Mouse (Mus musculus) thymus, adult 2 months (tissue): ENCODE measurements around the gene Stk25. TPM values are rescaled to one million over a fixed set of nuclear protein-coding genes. Genes with fewer than 3 reads are reported as not detected.

Source experiments
- DNase-seq: peaks from one replicate; pipeline ENCODE4 v3.0.0; 2021
- H3K27ac ChIP-seq: fragments of 200-500 bp; 2 replicates; pipeline ENCODE4 v1.5.1; 2012; ENCODE audit warnings: low read length, control low read depth; ENCODE audit not compliant: control insufficient read depth, insufficient read depth
- H3K27me3 ChIP-seq: fragments of 200-500 bp; 2 replicates; pipeline ENCODE4 v1.6.1; 2012; ENCODE audit warnings: mild to moderate bottlenecking, low read length, moderate library complexity, mixed read lengths; ENCODE audit not compliant: control insufficient read depth, insufficient read depth
- H3K36me3 ChIP-seq: fragments of 200-500 bp; 2 replicates; pipeline ENCODE4 v1.6.1; 2012; ENCODE audit warnings: mild to moderate bottlenecking, low read length, moderate library complexity; ENCODE audit not compliant: control insufficient read depth, insufficient read depth
- H3K4me1 ChIP-seq: fragments of 200-500 bp; replicated peaks from 2 replicates; pipeline ENCODE4 v1.6.1; 2012; ENCODE audit warnings: low read length; ENCODE audit not compliant: control insufficient read depth, insufficient read depth
- H3K4me3 ChIP-seq: fragments of 200-500 bp; 2 replicates; pipeline ENCODE4 v1.5.1; 2012; ENCODE audit warnings: mild to moderate bottlenecking, low read length, control low read depth, moderate library complexity; ENCODE audit not compliant: control insufficient read depth, insufficient read depth
- CTCF ChIP-seq: fragments of 200-500 bp; IDR thresholded peaks from 2 replicates; pipeline ENCODE4 v1.5.1; 2012; ENCODE audit warnings: mild to moderate bottlenecking, control low read depth, low read length, moderate library complexity, borderline replicate concordance; ENCODE audit not compliant: control insufficient read depth, poor library complexity, insufficient read depth; ENCODE audit errors: extremely low read depth
- POLR2A ChIP-seq: fragments of 200-500 bp; IDR thresholded peaks from 2 replicates; pipeline ENCODE4 v1.6.1; 2012; ENCODE audit warnings: mild to moderate bottlenecking, low read length, control low read depth, moderate library complexity; ENCODE audit not compliant: control insufficient read depth, poor library complexity, insufficient read depth; ENCODE audit errors: extremely low read depth
- WGBS: fragments of 180-500 bp; shearing (Covaris S2); methylation state at CpG from one replicate; pipeline ENCODE4 v1.1.7; 2018; 5-methylcytosine and 5-hydroxymethylcytosine counted together
- polyA plus RNA-seq: library from polyadenylated mRNA; depleted of rRNA; stranded (reverse); fragments of >200 nt; gene quantifications from 2 replicates; pipeline ENCODE4 v1.2.3, GENCODE M21; 2012

The Stk25 gene
- polyA plus RNA-seq, 1 experiment, result 164 TPM

DNA sequence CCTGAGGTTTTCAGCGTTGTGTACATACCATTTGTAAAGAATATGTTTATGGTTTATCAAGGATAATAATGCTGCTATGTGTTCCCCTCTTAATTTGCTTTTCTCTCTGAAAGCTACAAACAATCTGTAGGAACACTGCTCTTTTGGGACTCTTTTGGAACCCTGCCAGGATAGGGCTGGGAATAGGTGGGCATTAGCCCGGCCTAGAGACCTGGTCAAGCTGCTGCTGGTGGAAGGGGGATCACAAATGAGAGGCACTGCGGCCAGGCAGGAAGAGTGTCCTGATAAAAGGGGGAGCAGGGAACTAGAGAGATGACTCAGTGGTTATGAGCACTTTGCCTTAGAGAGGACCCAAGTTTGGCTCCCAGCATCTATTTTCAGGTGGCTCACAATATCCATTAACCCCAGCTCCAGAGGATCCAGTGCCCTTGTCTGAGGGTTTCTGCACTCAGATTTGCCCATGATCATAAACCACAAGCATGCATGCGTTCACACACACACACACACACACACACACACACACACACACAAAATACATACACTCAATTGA lies 49.7 kb downstream of the Stk25 start:
- Histone ChIP-seq H3K36me3 (no peaks in the 10 kb centered on the region), H3K4me3 (no peak overlapping the region), H3K27me3 (no peaks in the 10 kb centered on the region), H3K27ac (no peak overlapping the region), H3K4me1 (no peaks in the 10 kb centered on the region)
- WGBS, result 88% methylated on average over 4 of the region's 4 CpGs
- no peak for TF ChIP-seq POLR2A
- TF ChIP-seq CTCF, result no peak
- no peak for DNase-seq

DNA sequence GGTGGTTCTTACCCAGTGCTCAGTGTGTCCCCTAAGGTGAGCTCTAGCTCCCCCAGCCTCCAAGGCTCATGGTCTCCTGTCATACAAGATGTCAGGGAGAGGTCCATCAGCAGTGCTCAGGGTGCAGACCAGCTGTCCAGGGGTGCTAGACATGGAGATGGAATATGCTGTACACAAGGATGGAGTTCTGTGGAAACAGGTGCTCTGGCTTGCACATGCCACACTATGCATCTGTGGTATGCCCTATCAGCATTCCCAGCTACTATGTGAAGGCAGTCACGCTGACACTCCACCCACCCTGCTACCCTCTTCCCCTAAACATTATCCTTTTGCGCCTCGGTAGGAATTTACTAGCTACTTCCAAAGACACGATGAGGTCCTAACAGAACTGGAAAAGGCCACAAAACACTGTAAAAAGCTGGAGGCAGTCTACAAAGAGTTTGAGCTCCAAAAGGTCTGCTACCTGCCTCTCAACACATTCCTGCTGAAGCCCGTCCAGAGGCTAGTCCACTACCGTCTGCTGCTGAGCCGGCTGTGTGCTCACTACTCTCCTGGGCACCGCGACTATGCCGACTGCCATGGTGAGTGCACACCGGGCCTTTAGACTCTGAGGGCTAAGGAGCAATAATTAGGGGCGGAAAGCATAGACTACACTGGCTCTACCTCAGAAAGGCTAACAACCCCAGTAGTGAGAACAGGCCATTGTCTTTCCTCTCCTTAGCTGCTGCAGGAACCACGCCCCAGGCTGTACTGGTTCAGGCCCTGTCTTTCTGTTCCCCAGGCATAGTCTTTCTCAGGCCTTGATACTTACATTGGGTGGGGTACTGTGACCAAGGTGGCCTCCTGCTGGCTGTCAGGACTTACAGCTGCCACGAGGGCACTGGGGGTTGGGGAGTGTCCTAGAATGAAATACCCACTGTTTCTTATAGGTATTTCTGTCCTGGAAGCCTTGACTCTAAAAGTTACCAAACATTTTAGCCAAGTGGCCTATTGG lies 51.1 kb downstream of the Stk25 start:
- no peak overlapping the region for H3K27ac ChIP-seq

GRCm38 (mm10) chr1:93603921-93604320 lies 54.5 kb downstream of the Stk25 start:
- no peaks in the 10 kb centered on the region for H3K27me3 ChIP-seq
- 96% methylated on average over 12 of the region's 12 CpGs for WGBS
- TF ChIP-seq POLR2A (no peak), CTCF (no peak)
- H3K27ac ChIP-seq, result no peak overlapping the region
- H3K36me3 ChIP-seq, result no peaks in the 10 kb centered on the region
- H3K4me3 ChIP-seq, result no peak overlapping the region
- DNase-seq, result no peak
- H3K4me1 ChIP-seq, result no peaks in the 10 kb centered on the region

More for the DNA sequence above, 51.1 kb downstream of the Stk25 start:
- Histone ChIP-seq H3K36me3 (no peaks in the 10 kb centered on the region), H3K4me3 (no peak overlapping the region), H3K27me3 (no peaks in the 10 kb centered on the region), H3K4me1 (no peaks in the 10 kb centered on the region)
- DNase-seq, result no peak
- 90% methylated on average over 14 of the region's 14 CpGs for WGBS
- TF ChIP-seq CTCF (no peak), POLR2A (no peak)

DNA sequence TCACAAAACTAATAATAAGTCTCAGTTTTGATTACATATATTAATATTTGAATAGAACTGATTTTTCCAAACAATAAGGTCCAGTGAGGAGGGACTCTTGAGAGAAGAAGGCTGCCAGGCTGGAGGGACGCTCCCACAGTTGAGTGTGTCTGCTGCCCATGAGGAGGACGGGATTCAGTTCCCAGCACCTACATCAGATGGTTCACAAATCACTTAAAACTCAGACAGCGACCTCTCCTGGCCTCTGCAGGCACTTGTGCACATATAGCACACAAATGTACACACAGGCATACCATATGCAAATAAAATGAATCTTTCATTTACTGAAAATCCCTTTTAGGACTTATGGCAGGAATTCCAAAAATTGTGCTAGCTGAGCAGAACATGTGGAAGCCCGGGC lies 55.5 kb downstream of the Stk25 start:
- DNase-seq, result no peak

GRCm38 (mm10) chr1:93595916-93596315 lies 62.5 kb downstream of the Stk25 start:
- 93% methylated on average over 6 of the region's 6 CpGs for whole genome bisulfite sequencing
- DNase-seq, result no peak
- no peaks in the 10 kb centered on the region for H3K36me3 ChIP-seq
- H3K4me3 ChIP-seq, result no peak overlapping the region
- H3K4me1 ChIP-seq, result no peaks in the 10 kb centered on the region
- TF ChIP-seq POLR2A (no peak), CTCF (no peak)
- no peak overlapping the region for H3K27ac ChIP-seq
- H3K27me3 ChIP-seq, result no peaks in the 10 kb centered on the region

More for the DNA sequence above, 55.5 kb downstream of the Stk25 start:
- WGBS, result 90% methylated on average over 4 of the region's 4 CpGs
- no peaks in the 10 kb centered on the region for H3K4me1 ChIP-seq
- no peak overlapping the region for H3K4me3 ChIP-seq
- H3K36me3 ChIP-seq, result no peaks in the 10 kb centered on the region
- no peaks in the 10 kb centered on the region for H3K27me3 ChIP-seq
- TF ChIP-seq CTCF, result no peak
- H3K27ac ChIP-seq, result no peak overlapping the region

GRCm38 (mm10) chr1:93593960-93594359 lies 64.5 kb downstream of the Stk25 start:
- no peak overlapping the region for H3K27ac ChIP-seq
- no peaks in the 10 kb centered on the region for H3K27me3 ChIP-seq
- no peaks in the 10 kb centered on the region for H3K36me3 ChIP-seq
- no peaks in the 10 kb centered on the region for H3K4me1 ChIP-seq
- no peak for DNase-seq
- no peak overlapping the region for H3K4me3 ChIP-seq
- TF ChIP-seq POLR2A (no peak), CTCF (no peak)
